Mouse (Mus musculus): ENCODE data around the gene Nfix.

GRCm38 (mm10) chr8:84739401-84739742 lies 60.8 kb downstream of the Nfix start:
- TF ChIP-seq CTCF (IDR thresholded peaks at IDR 0.05; ENCODE audit: extremely low read depth, insufficient read depth, low read length) (no peak), POLR2A (IDR thresholded peaks at IDR 0.05; ENCODE audit: extremely low read depth, insufficient read depth, low read length) (no peak)

Measured in cortical plate, adult 2 months (tissue).